Mouse (Mus musculus): ENCODE results near the gene Trim63. TPM values are rescaled to one million over a fixed set of nuclear protein-coding genes. Genes with fewer than 3 reads are reported as not detected.
A peak's percentile ranks its signal among the peaks of the same experiment; 100 is the strongest.

The Trim63 gene
- polyA plus RNA-seq, 1 experiment from 2014 or later: 0.41 TPM

GRCm38 (mm10) chr4:134362586-134362985, 47.7 kb downstream of the Trim63 start:
- Histone ChIP-seq H3K4me3 (no peak overlapping the region), H3K4me2 (no peak overlapping the region), H3K9me3 (no peaks in the 10 kb centered on the region), H3K9ac (no peak overlapping the region), H3K27me3 (peaks cover 12% of the 10 kb centered on the region), H3K27ac (replicated peaks) (no peak overlapping the region), H3K36me3 (no peaks in the 10 kb centered on the region), H3K4me1 (replicated peaks) (peaks cover 3% of the 10 kb centered on the region)
- ATAC-seq (ENCODE audit: low FRiP score, low read depth): no peak
- 24% methylated on average over 9 of the region's 9 CpGs for WGBS

GRCm38 (mm10) chr4:134365280-134365679, 50.4 kb downstream of the Trim63 start:
- Histone ChIP-seq H3K4me3 (no peak overlapping the region), H3K9ac (no peak overlapping the region), H3K36me3 (no peaks in the 10 kb centered on the region), H3K4me2 (no peak overlapping the region), H3K27me3 (peaks cover 26% of the 10 kb centered on the region), H3K27ac (replicated peaks) (no peak overlapping the region), H3K4me1 (replicated peaks) (no peaks in the 10 kb centered on the region; the same call in 1 of the 2 replicates), H3K9me3 (no peaks in the 10 kb centered on the region)
- no peak for ATAC-seq (ENCODE audit: low FRiP score, low read depth)
- WGBS: 44% methylated on average over 5 of the region's 5 CpGs

DNA sequence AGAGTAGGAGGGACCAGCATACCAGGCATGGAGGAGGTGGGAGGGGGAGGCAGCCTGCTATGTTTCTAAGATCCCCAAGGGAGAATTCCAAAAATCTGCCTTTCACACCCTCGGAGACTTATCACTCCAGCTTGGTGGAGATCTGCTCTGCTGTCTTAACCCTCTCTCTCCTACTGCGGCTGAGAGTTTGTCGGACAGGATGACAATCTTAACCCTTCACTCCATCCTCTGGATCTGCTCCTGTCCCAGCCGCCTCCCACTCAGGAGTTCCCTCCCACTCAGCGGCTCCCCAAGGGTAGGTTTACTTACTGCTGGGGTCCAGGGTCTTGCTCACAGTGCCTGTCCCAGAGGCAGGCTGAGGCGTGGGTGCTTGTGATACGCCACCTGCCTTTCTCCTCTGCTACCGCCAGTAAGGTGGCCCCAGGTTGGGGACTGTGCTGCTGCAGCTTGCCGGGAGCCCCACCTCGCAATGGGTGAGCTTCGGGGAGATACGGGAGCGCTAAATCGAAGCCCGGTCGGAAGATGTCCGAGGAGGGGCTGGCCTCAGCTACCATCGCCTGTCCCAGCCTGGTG, 55.8 kb downstream of the Trim63 start:
- Histone ChIP-seq H3K9ac (peak overlapping the region; percentile 21; the same call in 1 of the 2 replicates), H3K27me3 (peaks cover 38% of the 10 kb centered on the region), H3K4me2 (peak overlapping the region; percentile 96), H3K36me3 (no peaks in the 10 kb centered on the region), H3K4me1 (replicated peaks) (peaks cover 22% of the 10 kb centered on the region), H3K9me3 (no peaks in the 10 kb centered on the region), H3K27ac (replicated peaks) (no peak overlapping the region), H3K4me3 (peak overlapping the region; percentile 63)
- WGBS: 3% methylated on average over 18 of the region's 18 CpGs
- no peak for ATAC-seq (ENCODE audit: low FRiP score, low read depth)

DNA sequence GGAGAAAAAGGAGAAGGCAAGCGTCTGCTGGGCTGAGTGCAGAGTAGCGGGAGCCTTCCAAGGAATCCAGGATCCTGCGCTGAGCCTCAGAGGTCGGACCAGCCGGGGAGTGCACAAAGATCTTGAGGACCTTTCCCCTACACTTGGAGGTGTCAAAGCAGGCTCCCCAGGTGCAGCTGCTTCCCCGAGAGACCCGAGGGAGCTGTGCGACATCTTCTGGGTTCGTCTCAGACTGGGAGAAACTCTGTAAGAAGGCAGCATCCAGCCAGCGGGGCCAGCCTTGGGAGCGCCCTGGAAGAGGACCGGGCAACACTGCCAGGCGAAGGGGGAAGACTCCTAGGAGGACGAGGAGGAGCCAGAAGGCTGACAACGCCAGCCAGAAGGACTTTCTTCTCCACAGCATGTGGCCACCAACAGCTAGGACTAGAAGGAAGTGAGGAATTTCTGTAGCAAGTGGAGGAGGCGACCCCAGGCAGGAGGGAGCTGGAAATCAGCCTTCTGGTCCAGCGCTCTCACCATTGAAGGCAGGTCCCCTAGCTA, 56.5 kb downstream of the Trim63 start:
- WGBS: under 1% methylated on average over 17 of the region's 17 CpGs
- Histone ChIP-seq H3K9me3 (no peaks in the 10 kb centered on the region), H3K36me3 (no peaks in the 10 kb centered on the region), H3K27me3 (peaks cover 36% of the 10 kb centered on the region), H3K4me1 (replicated peaks) (peaks cover 22% of the 10 kb centered on the region), H3K4me2 (peak overlapping the region; percentile 96), H3K4me3 (peak overlapping the region; percentile 63), H3K27ac (replicated peaks) (no peak overlapping the region), H3K9ac (peak overlapping the region; percentile 21; the same call in 1 of the 2 replicates)
- ATAC-seq (ENCODE audit: low FRiP score, low read depth): 0 out of 2 replicates have a peak, but pooled peaks have one; percentile 7

- peak; percentile 87 for ATAC-seq (ENCODE audit: low FRiP score, low read depth)
- H3K4me2 ChIP-seq: peak overlapping the region; percentile 96
- no peaks in the 10 kb centered on the region for H3K9me3 ChIP-seq
- H3K27ac ChIP-seq (replicated peaks): no peak overlapping the region
- under 1% methylated on average over 16 of the region's 16 CpGs for WGBS
- H3K27me3 ChIP-seq: peaks cover 36% of the 10 kb centered on the region
- peaks cover 22% of the 10 kb centered on the region for H3K4me1 ChIP-seq (replicated peaks)
- no peaks in the 10 kb centered on the region for H3K36me3 ChIP-seq
- peak overlapping the region; percentile 63 for H3K4me3 ChIP-seq
- H3K9ac ChIP-seq: peak overlapping the region; percentile 54
Measured at GRCm38 (mm10) chr4:134372294-134372747, 57.4 kb downstream of the Trim63 start.

DNA sequence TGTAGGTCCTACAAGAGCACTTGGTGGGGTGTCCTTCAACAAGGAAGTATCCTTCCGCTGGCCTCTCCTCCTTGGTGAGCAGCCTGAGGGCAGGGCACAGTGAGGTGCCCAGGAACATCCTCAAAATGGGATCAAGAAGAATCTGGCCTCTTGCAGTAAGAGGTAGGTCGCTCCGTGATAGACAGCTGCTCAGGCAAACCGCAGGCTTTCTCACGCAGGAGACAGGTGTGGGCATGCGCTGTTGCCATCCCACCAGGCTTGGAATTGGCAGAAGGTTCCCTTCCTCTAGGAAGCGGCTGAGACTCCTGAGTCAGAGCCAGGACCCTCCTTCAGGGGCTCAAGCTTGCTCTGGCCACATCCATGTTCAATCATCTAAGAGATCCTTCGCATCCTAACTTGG, 58.4 kb downstream of the Trim63 start:
- Histone ChIP-seq H3K36me3 (no peaks in the 10 kb centered on the region), H3K4me1 (replicated peaks) (peaks cover 22% of the 10 kb centered on the region), H3K9me3 (no peaks in the 10 kb centered on the region), H3K4me3 (no peak overlapping the region), H3K27ac (replicated peaks) (no peak overlapping the region), H3K9ac (no peak overlapping the region), H3K4me2 (no peak overlapping the region), H3K27me3 (peaks cover 32% of the 10 kb centered on the region)
- no peak for ATAC-seq (ENCODE audit: low FRiP score, low read depth)
- WGBS: 82% methylated on average over 8 of the region's 8 CpGs

DNA sequence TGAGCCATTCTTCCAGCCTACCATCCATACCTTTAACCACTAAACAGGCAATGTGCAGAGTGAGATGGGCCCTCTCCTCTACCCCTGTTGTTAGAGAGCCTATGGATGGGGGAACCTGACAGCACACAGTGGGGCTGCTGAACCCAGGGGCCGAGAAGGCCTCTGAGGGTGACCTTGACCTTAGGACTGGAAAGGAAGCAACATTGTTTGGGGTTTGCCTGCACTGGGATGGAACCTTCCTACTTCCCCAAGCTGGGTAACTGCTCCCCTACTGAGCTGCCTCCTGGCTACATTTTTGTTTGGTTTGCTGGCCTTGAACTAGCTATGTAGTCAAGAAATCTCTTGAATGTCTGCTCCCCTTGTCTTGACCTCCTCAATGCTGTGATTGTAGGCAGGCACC, 59.4 kb downstream of the Trim63 start:
- no peak overlapping the region for H3K4me3 ChIP-seq
- no peak overlapping the region for H3K27ac ChIP-seq (replicated peaks)
- no peaks in the 10 kb centered on the region for H3K9me3 ChIP-seq
- H3K27me3 ChIP-seq: peaks cover 29% of the 10 kb centered on the region
- 56% methylated on average over 1 of the region's 1 CpGs for WGBS
- H3K9ac ChIP-seq: no peak overlapping the region
- no peak overlapping the region for H3K4me2 ChIP-seq
- no peaks in the 10 kb centered on the region for H3K36me3 ChIP-seq
- ATAC-seq (ENCODE audit: low FRiP score, low read depth): no peak
- H3K4me1 ChIP-seq (replicated peaks): peaks cover 22% of the 10 kb centered on the region

- ATAC-seq (ENCODE audit: low FRiP score, low read depth): no peak
- H3K4me3 ChIP-seq: no peak overlapping the region
- no peak overlapping the region for H3K27ac ChIP-seq (replicated peaks)
- no peaks in the 10 kb centered on the region for H3K36me3 ChIP-seq
- no peaks in the 10 kb centered on the region for H3K9me3 ChIP-seq
- H3K4me1 ChIP-seq (replicated peaks): no peaks in the 10 kb centered on the region
- WGBS: 40% methylated on average over 10 of the region's 10 CpGs
- H3K4me2 ChIP-seq: no peak overlapping the region
- no peak overlapping the region for H3K9ac ChIP-seq
- no peaks in the 10 kb centered on the region for H3K27me3 ChIP-seq
Measured at GRCm38 (mm10) chr4:134378089-134378615, 63.2 kb downstream of the Trim63 start.

Other genes starting within 250 kb of the Trim63 start
- 2.3 and 9.0 TPM in 2 replicates for gene Cd52, start 220.0 kb upstream of the Trim63 start, polyA plus RNA-seq (2015; fragmentation: Nextera tagmentation; extraction: Ambion mirVana)
- 17.1 and 21.3 TPM in 2 replicates for gene Ubxn11, start 212.6 kb upstream of the Trim63 start, polyA plus RNA-seq (2015; fragmentation: Nextera tagmentation; extraction: Ambion mirVana)
- gene Sh3bgrl3, start 186.3 kb upstream of the Trim63 start, polyA plus RNA-seq (2015; fragmentation: Nextera tagmentation; extraction: Ambion mirVana): 425 and 442 TPM in 2 replicates
- 18.8 and 22.1 TPM in 2 replicates for gene Cep85, start 128.0 kb upstream of the Trim63 start, polyA plus RNA-seq (2015; fragmentation: Nextera tagmentation; extraction: Ambion mirVana)
- not detected in 2 replicates for gene Gm7534, start 112.1 kb upstream of the Trim63 start, polyA plus RNA-seq (2015; fragmentation: Nextera tagmentation; extraction: Ambion mirVana)
- gene Catsper4, start 87.7 kb upstream of the Trim63 start, polyA plus RNA-seq (2015; fragmentation: Nextera tagmentation; extraction: Ambion mirVana): 0.13 and 0.34 TPM in 2 replicates
- 0.10 and 0.30 TPM in 2 replicates for gene Cnksr1, start 76.7 kb upstream of the Trim63 start, polyA plus RNA-seq (2015; fragmentation: Nextera tagmentation; extraction: Ambion mirVana)
- 0.48 and 0.64 TPM in 2 replicates for gene E130218I03Rik, start 71.5 kb upstream of the Trim63 start, polyA plus RNA-seq (2015; fragmentation: Nextera tagmentation; extraction: Ambion mirVana)
- 13.3 and 13.8 TPM in 2 replicates for gene Zfp593, start 69.5 kb upstream of the Trim63 start, polyA plus RNA-seq (2015; fragmentation: Nextera tagmentation; extraction: Ambion mirVana)
- gene Gm30191, start 68.2 kb upstream of the Trim63 start, polyA plus RNA-seq (2015; fragmentation: Nextera tagmentation; extraction: Ambion mirVana): 0.52 and 0.83 TPM in 2 replicates
- 16.8 and 18.9 TPM in 2 replicates for gene Grrp1, start 61.0 kb upstream of the Trim63 start, polyA plus RNA-seq (2015; fragmentation: Nextera tagmentation; extraction: Ambion mirVana)
- 35.7 and 36.6 TPM in 2 replicates for gene Pdik1l, start 27.2 kb upstream of the Trim63 start, polyA plus RNA-seq (2015; fragmentation: Nextera tagmentation; extraction: Ambion mirVana)
- gene Slc30a2, start 28.1 kb downstream of the Trim63 start, polyA plus RNA-seq (2015; fragmentation: Nextera tagmentation; extraction: Ambion mirVana): 0.16 and 0.33 TPM in 2 replicates
- 0.45 and 0.51 TPM in 2 replicates for gene Extl1, start 68.7 kb downstream of the Trim63 start, polyA plus RNA-seq (2015; fragmentation: Nextera tagmentation; extraction: Ambion mirVana)
- 7.6 and 8.1 TPM in 2 replicates for gene Pafah2, start 81.2 kb downstream of the Trim63 start, polyA plus RNA-seq (2015; fragmentation: Nextera tagmentation; extraction: Ambion mirVana)
- 5,846 and 6,036 TPM in 2 replicates for gene Stmn1, start 153.2 kb downstream of the Trim63 start, polyA plus RNA-seq (2015; fragmentation: Nextera tagmentation; extraction: Ambion mirVana)
- 30.4 and 35.2 TPM in 2 replicates for gene Paqr7, start 181.6 kb downstream of the Trim63 start, polyA plus RNA-seq (2015; fragmentation: Nextera tagmentation; extraction: Ambion mirVana)
- 2.0 and 2.9 TPM in 2 replicates for gene Aunip, start 195.9 kb downstream of the Trim63 start, polyA plus RNA-seq (2015; fragmentation: Nextera tagmentation; extraction: Ambion mirVana)
- gene Mtfr1l, start 220.3 kb downstream of the Trim63 start, polyA plus RNA-seq (2015; fragmentation: Nextera tagmentation; extraction: Ambion mirVana): 168 and 179 TPM in 2 replicates
- 31.2 and 32.0 TPM in 2 replicates for gene Selenon, start 237.0 kb downstream of the Trim63 start, polyA plus RNA-seq (2015; fragmentation: Nextera tagmentation; extraction: Ambion mirVana)

All from hindbrain, embryonic 15.5 days (tissue).